Mouse (Mus musculus): ENCODE data around the gene Gm17190. TPM values are rescaled to one million over a fixed set of nuclear protein-coding genes. Genes with fewer than 3 reads are reported as not detected.

Gene Gm17190
- polyA plus RNA-seq, 1 experiment from 2014 or later: not detected

DNA sequence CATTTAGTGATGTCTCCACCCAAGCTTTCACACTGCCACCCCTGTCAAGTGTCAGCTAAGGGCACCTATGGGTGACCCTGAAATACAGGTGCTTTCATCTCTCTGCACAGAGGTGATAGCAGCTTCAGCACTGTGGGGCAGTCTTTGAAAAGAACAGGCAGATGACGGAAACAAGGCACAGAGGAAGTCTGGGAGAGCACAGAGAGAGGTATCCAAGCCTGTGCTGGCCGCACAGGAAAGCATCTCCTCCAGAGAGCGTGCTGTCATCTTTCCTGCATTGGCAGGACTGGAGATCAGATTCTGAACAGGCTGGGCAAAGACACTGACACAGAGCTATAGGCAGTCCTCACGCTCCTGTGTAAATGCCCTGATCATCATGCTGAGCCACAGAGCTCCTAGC lies 9.1 kb downstream of the Gm17190 start:
- WGBS: 65% methylated on average over 4 of the region's 4 CpGs
- Histone ChIP-seq H3K4me2 (replicated peaks; ENCODE audit: low read depth, low read length) (no peak overlapping the region), H3K9me3 (ENCODE audit: control insufficient read depth, low read length) (no peaks in the 10 kb centered on the region), H3K9ac (ENCODE audit: low read depth, low read length) (no peak overlapping the region), H3K36me3 (ENCODE audit: control insufficient read depth, insufficient read depth, low read length) (no peaks in the 10 kb centered on the region), H3K27ac (ENCODE audit: low read depth, low read length) (no peak overlapping the region), H3K27me3 (ENCODE audit: control insufficient read depth, insufficient read depth, low read length) (no peaks in the 10 kb centered on the region), H3K4me1 (replicated peaks; ENCODE audit: control insufficient read depth, insufficient read depth, low read length) (no peaks in the 10 kb centered on the region), H3K4me3 (ENCODE audit: low read depth, low read length) (no peak overlapping the region)
- DNase-seq (ENCODE audit: low spot score) (no peak), ATAC-seq (ENCODE audit: low FRiP score) (no peak)

- no peak overlapping the region for H3K9ac ChIP-seq (ENCODE audit: low read depth, low read length)
- no peaks in the 10 kb centered on the region for H3K27me3 ChIP-seq (ENCODE audit: control insufficient read depth, insufficient read depth, low read length)
- ATAC-seq (ENCODE audit: low FRiP score): no peak
- no peak overlapping the region for H3K4me3 ChIP-seq (ENCODE audit: low read depth, low read length)
- no peaks in the 10 kb centered on the region for H3K9me3 ChIP-seq (ENCODE audit: control insufficient read depth, low read length)
- H3K36me3 ChIP-seq (ENCODE audit: control insufficient read depth, insufficient read depth, low read length): no peaks in the 10 kb centered on the region
- no peaks in the 10 kb centered on the region for H3K4me1 ChIP-seq (replicated peaks; ENCODE audit: control insufficient read depth, insufficient read depth, low read length)
- no peak overlapping the region for H3K27ac ChIP-seq (ENCODE audit: low read depth, low read length)
- WGBS: 77% methylated on average over 4 of the region's 4 CpGs
- DNase-seq (ENCODE audit: low spot score): no peak
- no peak overlapping the region for H3K4me2 ChIP-seq (replicated peaks; ENCODE audit: low read depth, low read length)
Measured at GRCm38 (mm10) chr13:96106367-96106766, 24.5 kb downstream of the Gm17190 start.

DNA sequence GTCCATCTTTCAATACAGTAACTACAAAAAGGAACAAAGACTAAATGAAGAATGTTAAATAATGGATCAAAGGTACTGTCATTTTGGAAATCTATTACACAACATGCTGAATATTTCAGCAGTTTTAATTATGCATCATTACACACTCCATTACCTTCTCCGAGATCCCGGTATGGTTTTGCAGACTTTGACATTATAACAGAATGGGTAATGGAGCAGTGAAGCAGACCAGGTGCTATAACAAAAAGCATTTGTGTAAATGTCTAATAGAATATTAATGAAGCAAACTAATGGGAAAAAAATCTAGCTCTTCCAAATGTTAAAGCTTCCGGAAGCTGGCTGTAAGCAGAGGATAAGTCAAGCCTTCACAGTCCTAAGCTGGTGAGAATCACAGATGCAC lies 28.9 kb downstream of the Gm17190 start:
- H3K4me3 ChIP-seq (ENCODE audit: low read depth, low read length): no peak overlapping the region
- DNase-seq (ENCODE audit: low spot score): no peak
- H3K27ac ChIP-seq (ENCODE audit: low read depth, low read length): no peak overlapping the region
- WGBS: 54% methylated on average over 3 of the region's 3 CpGs
- no peak overlapping the region for H3K4me2 ChIP-seq (replicated peaks; ENCODE audit: low read depth, low read length)
- H3K9me3 ChIP-seq (ENCODE audit: control insufficient read depth, low read length): no peaks in the 10 kb centered on the region
- H3K9ac ChIP-seq (ENCODE audit: low read depth, low read length): no peak overlapping the region
- ATAC-seq (ENCODE audit: low FRiP score): no peak
- no peaks in the 10 kb centered on the region for H3K36me3 ChIP-seq (ENCODE audit: control insufficient read depth, insufficient read depth, low read length)
- no peaks in the 10 kb centered on the region for H3K4me1 ChIP-seq (replicated peaks; ENCODE audit: control insufficient read depth, insufficient read depth, low read length)
- no peaks in the 10 kb centered on the region for H3K27me3 ChIP-seq (ENCODE audit: control insufficient read depth, insufficient read depth, low read length)

DNA sequence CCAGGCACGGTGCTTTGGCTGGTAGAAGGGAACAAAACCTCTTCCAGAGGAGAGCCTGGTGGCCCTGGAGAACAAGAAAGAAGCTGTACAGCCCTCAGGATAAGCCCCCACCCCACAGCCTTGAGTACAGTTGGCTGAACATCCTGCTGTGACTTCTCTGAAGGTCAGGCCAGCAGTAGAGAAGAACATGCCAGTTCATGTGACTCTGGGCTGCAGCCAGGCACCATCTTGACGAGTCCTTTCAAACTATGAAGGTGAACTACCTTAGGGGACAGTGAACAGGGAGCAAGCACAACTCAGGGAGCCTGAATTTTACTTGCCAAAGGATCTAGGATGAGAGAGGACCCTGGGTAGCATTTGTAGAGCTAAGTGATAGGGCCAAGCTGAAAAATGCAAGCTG lies 30.9 kb downstream of the Gm17190 start:
- H3K4me2 ChIP-seq (replicated peaks; ENCODE audit: low read depth, low read length): no peak overlapping the region
- no peak for ATAC-seq (ENCODE audit: low FRiP score)
- 83% methylated on average over 2 of the region's 2 CpGs for WGBS
- H3K4me3 ChIP-seq (ENCODE audit: low read depth, low read length): no peak overlapping the region
- H3K36me3 ChIP-seq (ENCODE audit: control insufficient read depth, insufficient read depth, low read length): no peaks in the 10 kb centered on the region
- DNase-seq (ENCODE audit: low spot score): no peak
- H3K9me3 ChIP-seq (ENCODE audit: control insufficient read depth, low read length): no peaks in the 10 kb centered on the region
- no peak overlapping the region for H3K27ac ChIP-seq (ENCODE audit: low read depth, low read length)
- no peaks in the 10 kb centered on the region for H3K27me3 ChIP-seq (ENCODE audit: control insufficient read depth, insufficient read depth, low read length)
- H3K9ac ChIP-seq (ENCODE audit: low read depth, low read length): no peak overlapping the region
- H3K4me1 ChIP-seq (replicated peaks; ENCODE audit: control insufficient read depth, insufficient read depth, low read length): no peaks in the 10 kb centered on the region

GRCm38 (mm10) chr13:96125011-96125410 lies 43.2 kb downstream of the Gm17190 start:
- ATAC-seq (ENCODE audit: low FRiP score) (no peak), DNase-seq (ENCODE audit: low spot score) (no peak)
- Histone ChIP-seq H3K27ac (ENCODE audit: low read depth, low read length) (no peak overlapping the region), H3K27me3 (ENCODE audit: control insufficient read depth, insufficient read depth, low read length) (peaks cover 4% of the 10 kb centered on the region; the same call in 1 of the 2 replicates), H3K4me3 (ENCODE audit: low read depth, low read length) (no peak overlapping the region), H3K4me2 (replicated peaks; ENCODE audit: low read depth, low read length) (no peak overlapping the region), H3K36me3 (ENCODE audit: control insufficient read depth, insufficient read depth, low read length) (no peaks in the 10 kb centered on the region), H3K9ac (ENCODE audit: low read depth, low read length) (no peak overlapping the region), H3K9me3 (ENCODE audit: control insufficient read depth, low read length) (no peaks in the 10 kb centered on the region), H3K4me1 (replicated peaks; ENCODE audit: control insufficient read depth, insufficient read depth, low read length) (no peaks in the 10 kb centered on the region)
- WGBS: 77% methylated on average over 5 of the region's 5 CpGs

- Histone ChIP-seq H3K9ac (ENCODE audit: low read depth, low read length) (no peak overlapping the region), H3K4me1 (replicated peaks; ENCODE audit: control insufficient read depth, insufficient read depth, low read length) (no peaks in the 10 kb centered on the region), H3K27ac (ENCODE audit: low read depth, low read length) (no peak overlapping the region), H3K36me3 (ENCODE audit: control insufficient read depth, insufficient read depth, low read length) (no peaks in the 10 kb centered on the region), H3K9me3 (ENCODE audit: control insufficient read depth, low read length) (no peaks in the 10 kb centered on the region), H3K27me3 (ENCODE audit: control insufficient read depth, insufficient read depth, low read length) (peaks cover 16% of the 10 kb centered on the region), H3K4me3 (ENCODE audit: low read depth, low read length) (no peak overlapping the region), H3K4me2 (replicated peaks; ENCODE audit: low read depth, low read length) (no peak overlapping the region)
- 84% methylated on average over 6 of the region's 6 CpGs for WGBS
- DNase-seq (ENCODE audit: low spot score) (no peak), ATAC-seq (ENCODE audit: low FRiP score) (no peak)
Measured at GRCm38 (mm10) chr13:96126669-96127068, 44.8 kb downstream of the Gm17190 start.

GRCm38 (mm10) chr13:96129081-96129480 lies 47.2 kb downstream of the Gm17190 start:
- H3K27ac ChIP-seq (ENCODE audit: low read depth, low read length): no peak overlapping the region
- no peak for DNase-seq (ENCODE audit: low spot score)

GRCm38 (mm10) chr13:96131050-96131449 lies 49.2 kb downstream of the Gm17190 start:
- 0 out of 2 replicates have a peak overlapping the region, but pooled peaks have one; percentile 7 for H3K27ac ChIP-seq (ENCODE audit: low read depth, low read length)
- WGBS: 3% methylated on average over 28 of the region's 30 CpGs

More at GRCm38 (mm10) chr13:96129081-96129480, 47.2 kb downstream of the Gm17190 start:
- Histone ChIP-seq H3K4me2 (replicated peaks; ENCODE audit: low read depth, low read length) (no peak overlapping the region), H3K9me3 (ENCODE audit: control insufficient read depth, low read length) (no peaks in the 10 kb centered on the region), H3K27me3 (ENCODE audit: control insufficient read depth, insufficient read depth, low read length) (peaks cover 25% of the 10 kb centered on the region), H3K4me1 (replicated peaks; ENCODE audit: control insufficient read depth, insufficient read depth, low read length) (no peaks in the 10 kb centered on the region), H3K36me3 (ENCODE audit: control insufficient read depth, insufficient read depth, low read length) (no peaks in the 10 kb centered on the region), H3K4me3 (ENCODE audit: low read depth, low read length) (no peak overlapping the region), H3K9ac (ENCODE audit: low read depth, low read length) (no peak overlapping the region)
- 88% methylated on average over 3 of the region's 3 CpGs for WGBS
- ATAC-seq (ENCODE audit: low FRiP score): no peak

GRCm38 (mm10) chr13:96131911-96132310 lies 50.1 kb downstream of the Gm17190 start:
- Histone ChIP-seq H3K4me3 (ENCODE audit: low read depth, low read length) (peak overlapping the region; percentile 38), H3K9me3 (ENCODE audit: control insufficient read depth, low read length) (no peaks in the 10 kb centered on the region), H3K36me3 (ENCODE audit: control insufficient read depth, insufficient read depth, low read length) (no peaks in the 10 kb centered on the region), H3K4me2 (replicated peaks; ENCODE audit: low read depth, low read length) (peak overlapping the region; percentile 64), H3K27me3 (ENCODE audit: control insufficient read depth, insufficient read depth, low read length) (peaks cover 25% of the 10 kb centered on the region), H3K27ac (ENCODE audit: low read depth, low read length) (peak overlapping the region; percentile 5; the same call in 1 of the 2 replicates), H3K4me1 (replicated peaks; ENCODE audit: control insufficient read depth, insufficient read depth, low read length) (no peaks in the 10 kb centered on the region), H3K9ac (ENCODE audit: low read depth, low read length) (peak overlapping the region; percentile 5)
- DNase-seq (ENCODE audit: low spot score) (peak; percentile 36), ATAC-seq (ENCODE audit: low FRiP score) (peak; percentile 10; the same call in 1 of the 2 replicates)
- under 1% methylated on average over 19 of the region's 19 CpGs for WGBS

More at GRCm38 (mm10) chr13:96131050-96131449, 49.2 kb downstream of the Gm17190 start:
- H3K36me3 ChIP-seq (ENCODE audit: control insufficient read depth, insufficient read depth, low read length): no peaks in the 10 kb centered on the region
- peak overlapping the region; percentile 38 for H3K4me3 ChIP-seq (ENCODE audit: low read depth, low read length)
- peak overlapping the region; percentile 49 for H3K9ac ChIP-seq (ENCODE audit: low read depth, low read length)
- DNase-seq (ENCODE audit: low spot score): peak; percentile 81
- ATAC-seq (ENCODE audit: low FRiP score): peak; percentile 85
- no peaks in the 10 kb centered on the region for H3K9me3 ChIP-seq (ENCODE audit: control insufficient read depth, low read length)
- H3K4me1 ChIP-seq (replicated peaks; ENCODE audit: control insufficient read depth, insufficient read depth, low read length): no peaks in the 10 kb centered on the region
- peak overlapping the region; percentile 64 for H3K4me2 ChIP-seq (replicated peaks; ENCODE audit: low read depth, low read length)
- H3K27me3 ChIP-seq (ENCODE audit: control insufficient read depth, insufficient read depth, low read length): peaks cover 25% of the 10 kb centered on the region
